Mouse (Mus musculus) fat pad, adult 2 months (tissue): ENCODE measurements around the gene Cop1.
A peak's percentile ranks its signal among the peaks of the same experiment; 100 is the strongest.

Source experiments
- DNase-seq: peaks from one replicate; pipeline ENCODE4 v3.0.0-alpha.2; 2011; ENCODE audit warnings: low read depth, low spot score; ENCODE audit errors: extremely low read depth

Gene Cop1

DNA sequence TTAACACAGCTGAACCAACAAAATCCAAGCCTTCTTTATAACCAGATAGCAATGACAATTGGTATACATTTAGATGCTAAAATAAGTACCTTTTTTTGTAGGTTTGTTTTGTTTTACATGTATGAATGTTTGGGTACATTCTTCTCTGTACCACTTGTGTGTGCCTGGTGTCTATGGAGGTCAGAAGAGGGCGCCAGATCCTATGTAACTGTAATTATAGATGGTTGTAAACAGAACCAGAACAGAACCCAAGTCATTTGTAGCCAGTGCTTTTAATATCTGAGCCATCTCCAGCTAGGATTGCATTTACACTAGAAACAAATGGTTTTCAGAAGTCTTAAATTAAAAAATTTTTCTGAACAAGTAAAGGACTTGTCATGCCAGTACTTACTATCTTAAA, 54.7 kb downstream of the Cop1 start:
- no peak for DNase-seq

DNA sequence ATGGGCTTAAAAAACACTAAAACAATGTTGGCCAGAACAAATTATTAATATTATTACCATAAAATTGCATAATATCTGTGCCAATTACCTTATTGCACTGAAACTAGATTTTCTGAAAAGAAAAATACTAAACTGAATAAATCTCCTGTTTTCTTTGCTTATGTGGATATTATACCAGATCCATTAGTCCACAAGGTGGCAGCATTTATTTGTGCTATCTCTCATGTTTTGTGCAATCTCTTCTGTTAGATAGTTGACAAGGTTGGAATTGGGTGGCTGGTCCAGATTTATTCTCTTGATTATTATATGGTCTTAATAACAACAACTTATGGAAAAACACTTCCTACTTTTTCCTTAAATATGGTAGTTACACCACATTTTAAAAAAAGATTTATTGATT, 58.1 kb downstream of the Cop1 start:
- no peak for DNase-seq

DNA sequence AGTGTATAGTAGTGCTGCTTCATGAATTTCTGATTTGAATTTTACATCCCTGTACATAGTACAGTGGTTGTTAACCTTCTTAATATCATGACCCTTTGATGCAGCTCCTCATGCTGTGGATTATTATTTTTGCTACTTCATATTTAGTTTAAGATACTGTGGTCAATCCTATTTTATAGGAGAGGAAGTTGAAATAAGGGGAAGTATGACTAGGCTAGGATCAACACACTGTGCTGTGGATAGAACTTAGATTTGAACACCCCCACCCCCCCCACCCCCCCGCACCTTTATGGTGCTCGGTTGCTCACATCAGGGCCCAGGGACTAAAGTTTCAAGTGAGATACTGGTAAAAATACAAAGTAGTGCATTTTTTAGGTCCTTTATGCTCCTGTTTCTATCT, 58.7 kb downstream of the Cop1 start:
- no peak for DNase-seq

DNA sequence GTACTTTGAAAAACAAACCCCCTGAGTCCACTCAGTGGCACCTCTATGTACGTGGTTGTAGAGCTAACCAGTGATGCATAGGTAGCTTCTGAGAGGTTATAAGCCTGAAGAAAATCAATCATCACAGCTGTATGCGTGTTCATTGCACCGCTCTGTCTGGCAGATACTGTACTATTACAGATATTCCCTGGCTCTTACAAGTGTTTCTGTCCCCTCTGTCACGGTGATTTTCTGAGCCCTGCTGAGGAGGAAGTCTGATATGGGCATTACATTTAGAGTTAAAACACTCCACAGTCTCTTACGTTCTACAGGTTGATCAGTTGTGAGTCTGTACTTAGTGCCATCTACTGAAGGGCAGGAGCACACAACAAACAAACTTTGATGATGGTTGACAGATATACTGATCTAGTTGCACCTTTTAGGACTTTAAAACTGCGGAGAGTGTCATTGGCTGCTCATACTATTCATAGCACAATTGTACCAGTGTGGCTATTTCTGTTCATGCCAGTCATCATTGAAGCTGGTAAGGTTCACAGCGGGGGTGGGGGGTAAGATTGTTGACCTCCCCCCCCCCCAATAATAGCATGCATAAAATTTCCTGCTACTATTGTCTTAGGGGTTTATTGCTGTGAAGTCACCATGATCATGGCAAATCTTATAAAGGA, 69.4 kb downstream of the Cop1 start:
- DNase-seq, result no peak

DNA sequence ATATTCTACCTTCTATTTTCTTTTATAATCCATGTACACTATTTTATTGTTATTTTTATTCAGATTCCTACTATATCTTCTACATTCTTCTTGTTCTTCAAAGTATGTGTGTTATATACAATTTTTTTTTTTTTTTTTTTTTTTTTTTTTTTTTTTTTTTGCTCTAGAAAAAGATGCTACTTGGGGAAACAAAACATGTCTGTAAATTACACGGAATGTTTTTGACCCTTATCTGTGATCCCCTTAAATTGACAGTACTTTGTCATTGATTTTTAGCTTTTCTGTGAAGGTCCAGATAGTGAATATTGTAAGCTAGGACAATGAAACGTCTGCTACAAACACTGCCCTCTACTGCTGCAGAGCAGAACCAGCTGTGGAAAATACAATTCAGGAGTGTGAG, 81.5 kb downstream of the Cop1 start:
- DNase-seq, result no peak

DNA sequence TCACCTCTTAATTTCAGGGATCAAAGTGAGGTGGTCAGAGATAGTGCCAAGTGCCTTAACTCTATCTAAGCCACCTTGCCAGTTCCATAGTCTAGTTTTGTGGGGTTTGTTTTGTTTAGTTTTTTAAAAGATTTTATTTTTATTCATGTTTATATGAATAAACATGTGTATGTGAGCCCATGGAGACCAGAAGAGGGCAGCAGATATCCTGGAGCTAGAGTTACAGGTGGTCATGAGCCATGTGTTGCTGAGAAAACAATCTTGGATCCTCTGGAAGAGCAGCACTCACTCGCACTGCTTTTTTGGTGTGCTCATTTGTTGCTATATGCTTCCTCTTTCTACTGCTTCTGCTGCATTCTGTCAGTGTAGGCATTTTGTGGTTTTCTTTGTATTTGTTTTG, 90.5 kb downstream of the Cop1 start:
- DNase-seq, result no peak

DNA sequence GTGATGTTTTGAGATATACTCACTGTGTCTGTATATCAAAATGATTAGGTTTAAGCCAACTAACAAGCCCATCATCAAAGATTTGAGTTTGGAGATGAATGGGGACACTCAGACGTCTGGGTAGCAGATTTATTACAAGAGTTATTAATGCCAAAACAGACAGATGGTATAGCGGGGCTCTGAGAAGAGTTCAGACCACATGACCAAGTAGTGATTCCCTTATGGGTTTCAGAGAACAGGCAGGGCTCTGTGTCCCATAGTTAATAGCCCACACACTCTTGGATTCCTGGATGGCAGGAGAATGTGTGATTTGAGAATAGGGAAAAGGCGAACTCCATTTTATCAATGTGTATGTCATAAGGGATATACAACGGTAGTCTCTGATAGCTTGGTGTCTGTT, 98.9 kb downstream of the Cop1 start:
- DNase-seq, result no peak

DNA sequence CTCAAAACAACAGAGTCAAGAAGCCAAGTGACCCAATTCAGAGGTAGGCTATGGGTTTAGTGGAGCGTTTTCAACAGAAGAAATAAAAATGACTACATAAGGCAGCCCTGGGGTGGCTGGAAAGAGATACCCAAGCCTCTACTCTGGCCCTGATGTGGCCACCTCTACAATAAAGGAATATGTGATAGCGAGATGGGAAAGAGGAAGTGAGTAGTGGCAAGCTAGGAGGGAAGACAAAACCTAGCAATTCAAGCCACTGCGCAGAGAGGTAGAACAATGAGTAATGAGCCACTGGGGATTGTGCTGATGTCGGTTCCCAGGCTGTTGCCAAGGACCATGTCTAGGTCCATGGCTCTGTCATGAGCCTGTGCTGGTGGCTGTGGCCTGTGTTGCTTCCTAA, 102.0 kb downstream of the Cop1 start:
- no peak for DNase-seq

DNA sequence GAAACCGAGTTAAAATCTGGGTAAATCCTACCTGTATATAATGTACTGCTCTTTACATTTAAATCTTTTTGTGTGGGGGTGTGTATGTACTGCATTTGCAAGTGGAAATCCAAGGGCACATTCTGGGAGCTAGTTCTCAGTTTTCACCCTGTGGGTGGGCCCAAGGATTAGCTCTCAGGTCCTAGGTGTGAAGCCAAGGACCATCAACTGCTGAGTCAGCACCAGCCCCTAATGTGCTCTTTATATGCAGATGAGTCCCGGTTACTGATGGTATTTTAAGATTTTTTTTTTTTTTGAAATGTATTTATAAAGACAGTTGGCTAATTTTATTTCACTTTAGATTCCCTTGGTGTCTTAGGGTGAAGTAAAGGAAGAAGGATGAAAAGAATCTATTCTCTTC, 110.2 kb downstream of the Cop1 start:
- no peak for DNase-seq

DNA sequence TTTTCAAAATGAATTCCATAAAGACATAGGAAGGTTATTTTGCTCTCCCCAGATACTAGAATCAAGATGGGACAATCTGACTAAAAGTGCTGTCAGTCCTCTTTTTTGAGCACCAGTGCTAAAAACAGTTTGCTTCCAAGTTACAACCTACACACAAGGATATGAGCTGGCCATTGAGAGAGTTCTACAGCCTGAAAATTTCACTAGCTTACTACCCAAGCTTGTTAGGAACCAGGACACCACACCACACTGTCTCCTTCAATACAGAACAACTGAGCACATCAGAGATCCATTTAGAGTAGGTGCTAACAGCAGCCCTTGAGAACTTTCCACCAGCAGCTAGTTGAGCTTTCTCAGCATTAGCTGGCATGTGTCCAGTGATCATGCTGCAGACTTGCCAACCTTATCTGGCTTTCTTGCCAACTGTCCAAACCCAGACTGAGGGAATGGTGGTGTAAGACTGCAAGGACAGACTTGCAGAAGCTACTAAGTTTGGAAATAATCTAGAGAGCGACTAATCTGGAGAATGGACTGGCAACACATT, 123.0 kb downstream of the Cop1 start:
- peak; percentile 8 for DNase-seq

DNA sequence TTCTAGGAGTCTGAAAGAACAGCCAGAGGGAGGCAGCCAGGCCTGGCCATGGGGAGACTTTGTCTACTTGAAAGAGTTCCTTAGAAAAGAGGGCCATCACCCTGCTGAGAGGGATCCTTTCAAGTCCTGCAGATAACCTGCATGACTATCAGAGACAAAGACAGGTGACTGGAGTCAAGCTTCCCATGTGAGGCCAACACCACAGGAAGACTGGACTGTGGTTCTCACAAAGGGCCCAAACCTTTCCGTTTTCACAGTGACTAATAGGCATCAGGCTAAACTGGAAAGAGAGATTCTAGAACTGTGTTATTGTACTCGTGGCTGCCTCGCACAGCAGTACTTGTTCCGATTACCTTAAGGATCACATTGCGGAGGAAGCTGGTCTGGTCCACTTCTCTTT, 126.6 kb downstream of the Cop1 start:
- DNase-seq, result no peak

DNA sequence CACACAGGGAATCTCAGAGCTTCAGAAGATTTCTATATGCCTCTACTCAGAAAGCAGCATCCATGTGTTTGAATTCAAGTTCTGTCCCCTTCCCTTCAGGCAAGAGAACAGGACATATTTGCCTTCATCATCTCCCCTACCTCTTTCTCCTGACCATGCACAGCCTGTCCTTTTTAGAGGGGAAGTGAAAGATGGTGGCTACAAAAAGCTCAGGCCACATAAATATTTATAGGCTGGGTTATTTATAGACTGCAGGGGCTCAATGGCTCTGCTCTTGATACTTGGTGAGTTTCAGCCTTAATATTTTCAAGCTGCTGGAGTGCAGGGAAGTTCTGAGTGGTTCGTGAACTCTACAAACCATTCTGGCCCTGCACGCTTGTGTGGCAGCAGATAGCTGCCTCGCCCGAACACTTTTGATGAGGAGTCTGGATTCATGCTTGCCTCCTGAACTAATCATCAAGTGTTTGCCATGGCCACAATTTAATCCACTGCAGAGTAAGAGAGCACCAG, 139.8 kb downstream of the Cop1 start:
- no peak for DNase-seq

DNA sequence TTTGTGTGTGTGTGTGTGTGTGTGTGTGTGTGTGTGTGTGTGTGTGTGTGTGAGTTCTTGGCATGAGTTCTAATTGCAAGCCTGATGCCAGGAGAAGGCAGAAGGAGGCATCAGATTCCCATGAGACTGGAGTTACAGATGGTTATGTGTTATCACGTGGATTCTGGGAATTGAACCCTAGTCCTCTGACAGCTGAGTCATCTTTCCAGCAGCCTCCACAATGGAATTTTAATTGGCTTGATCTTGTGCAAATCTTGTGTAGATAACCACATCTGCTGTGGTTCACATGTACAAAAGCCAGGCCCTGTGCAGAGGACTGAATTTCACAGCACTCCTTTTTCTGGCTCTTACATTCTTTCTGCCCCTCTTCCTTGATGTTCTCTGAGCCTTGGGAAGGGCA, 150.1 kb downstream of the Cop1 start:
- no peak for DNase-seq

DNA sequence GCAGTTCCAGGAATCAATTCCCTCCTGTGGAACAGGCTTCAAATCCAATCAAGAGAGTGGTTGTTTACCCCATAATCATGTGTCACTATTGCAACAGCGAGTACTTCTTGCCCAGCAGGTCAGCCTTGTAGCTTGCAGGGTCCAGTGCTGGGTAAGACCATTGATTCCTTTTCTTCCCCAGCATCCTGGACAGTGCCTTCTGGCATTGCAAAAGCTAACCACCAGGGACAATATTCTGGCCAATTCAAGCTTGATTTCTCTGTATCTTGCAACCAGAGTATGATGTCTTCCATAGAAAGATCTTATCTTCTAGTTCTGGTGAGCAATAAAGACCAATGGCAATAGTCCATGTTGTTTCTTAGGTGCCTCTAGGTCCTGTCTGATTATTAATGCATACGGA, 150.8 kb downstream of the Cop1 start:
- no peak for DNase-seq

DNA sequence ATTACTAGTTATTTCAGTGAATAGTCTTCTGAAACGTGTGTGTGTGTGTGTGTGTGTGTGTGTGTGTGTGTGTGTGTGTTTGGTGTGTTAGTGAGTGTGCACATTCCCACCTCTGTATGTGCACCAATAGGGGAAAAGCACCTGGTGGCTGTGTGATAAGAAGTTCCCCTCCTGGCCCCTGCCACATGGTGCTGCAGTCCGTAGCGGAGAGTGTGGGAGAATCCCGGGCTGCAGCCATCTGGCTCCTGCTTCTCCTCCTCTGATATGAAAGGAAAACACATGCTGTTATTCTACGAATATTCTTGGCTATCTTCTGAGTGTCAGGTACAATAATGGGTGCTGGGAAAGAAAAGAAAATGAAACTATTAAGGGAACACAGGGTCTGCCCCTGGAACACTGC, 154.3 kb downstream of the Cop1 start:
- no peak for DNase-seq

DNA sequence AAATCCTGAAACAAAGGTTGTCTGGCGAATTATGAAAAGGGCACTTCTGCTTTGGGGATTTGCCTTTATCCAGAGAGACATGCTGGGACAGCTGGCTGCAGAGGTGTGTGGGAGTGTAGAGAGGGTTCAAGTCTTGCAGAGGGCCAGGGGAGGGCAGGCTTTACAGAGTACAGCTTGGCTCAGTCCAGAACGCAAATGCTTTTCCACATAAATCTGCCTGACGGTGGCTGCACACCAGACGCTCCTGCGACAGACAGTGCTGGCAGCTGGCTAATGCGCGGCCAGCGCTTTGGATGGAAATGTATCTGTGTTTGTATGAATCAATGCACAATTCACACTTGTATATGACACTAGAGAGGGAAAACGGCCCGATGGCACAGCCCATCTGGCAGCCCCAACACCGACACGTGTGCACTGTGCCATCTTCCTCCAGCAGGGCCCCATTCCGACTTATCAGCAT, 156.5 kb downstream of the Cop1 start:
- DNase-seq, result peak; percentile 54

DNA sequence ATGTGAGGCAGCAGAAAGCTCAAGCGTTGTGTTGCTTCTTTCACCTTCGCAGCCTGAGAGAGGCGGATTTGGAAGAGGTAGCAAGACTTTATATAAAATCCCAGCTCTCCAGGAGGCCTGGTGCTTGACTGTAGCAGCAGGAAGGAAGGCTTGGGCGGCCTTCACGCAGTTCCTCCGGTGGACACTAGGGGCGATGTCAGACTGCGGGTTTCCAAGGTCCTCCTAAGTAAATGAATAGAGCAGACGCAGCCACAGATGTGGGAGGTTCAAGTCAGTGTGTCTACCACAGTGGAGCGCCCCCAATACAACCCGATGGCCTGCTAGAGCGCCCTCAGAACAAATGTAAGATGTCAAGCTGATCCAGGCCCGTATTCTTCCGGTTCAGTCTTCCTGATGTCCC, 157.9 kb downstream of the Cop1 start:
- DNase-seq, result no peak

DNA sequence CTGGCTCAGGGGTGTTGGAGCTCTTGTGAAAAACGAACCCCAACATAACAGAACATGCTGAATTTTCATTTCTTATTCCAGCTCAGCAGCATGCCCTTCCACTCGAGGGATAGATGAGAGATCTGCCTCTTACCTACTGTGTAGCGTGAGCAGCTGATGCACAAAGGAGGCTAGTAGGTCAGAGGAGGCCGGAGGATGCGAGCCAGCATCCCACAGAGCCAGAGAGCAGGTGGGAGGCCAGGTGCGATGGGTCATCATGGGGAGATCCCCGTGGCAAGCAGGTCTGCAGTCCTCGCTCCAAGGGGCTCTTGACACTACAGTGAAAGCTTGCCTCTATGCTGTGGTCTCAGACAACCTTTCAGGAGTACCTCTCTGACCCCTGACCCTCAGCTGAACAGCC, 160.5 kb downstream of the Cop1 start:
- no peak for DNase-seq

DNA sequence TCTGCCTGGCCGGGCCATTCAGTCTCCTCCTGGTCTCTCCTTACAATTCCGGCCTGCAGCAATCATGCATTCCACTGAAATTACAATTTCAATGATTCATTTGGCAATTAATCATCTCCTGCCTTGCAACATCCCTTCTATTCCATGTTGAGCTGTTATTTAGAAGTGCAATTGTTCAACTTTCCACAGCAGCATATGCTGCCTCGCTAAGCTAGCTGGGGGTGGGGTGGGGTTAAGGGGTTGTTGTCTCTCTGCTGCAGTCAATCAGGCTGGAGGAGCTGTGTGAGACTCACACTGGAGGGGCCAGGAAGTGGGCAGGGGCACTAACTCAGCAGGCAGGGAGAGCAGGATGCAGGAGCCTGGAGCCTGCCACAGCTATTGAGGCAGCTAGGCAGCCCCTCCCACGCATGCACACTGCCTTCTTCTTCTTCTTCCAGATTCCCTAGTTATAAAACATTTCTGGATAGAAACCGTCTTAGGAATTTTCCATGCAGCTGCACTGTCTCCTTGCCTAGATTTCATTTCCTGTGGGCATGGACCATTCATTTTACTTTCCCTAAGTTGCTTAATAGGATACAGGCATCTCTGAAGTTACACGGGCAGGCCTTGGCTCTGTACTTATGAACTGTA, 161.1 kb downstream of the Cop1 start:
- DNase-seq, result peak; percentile 31

DNA sequence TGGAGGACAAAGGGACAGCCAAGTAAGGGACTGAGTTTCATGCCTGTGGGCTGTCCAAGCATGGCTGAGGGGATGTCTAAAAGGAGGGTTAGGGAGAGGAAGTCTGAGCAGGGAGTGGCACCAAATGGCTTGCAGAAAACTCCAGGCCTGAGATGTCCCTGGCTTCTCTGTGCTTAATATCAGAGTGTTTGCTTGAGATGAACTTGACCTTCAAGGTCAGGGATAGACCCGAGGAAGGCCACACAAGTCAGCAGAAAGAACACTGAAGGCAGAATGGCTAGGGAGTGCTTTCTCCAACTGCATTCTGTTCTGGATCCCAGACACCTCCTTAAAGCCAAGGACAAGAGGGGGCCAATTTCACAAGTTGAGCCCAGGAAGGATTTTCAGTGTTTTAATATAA, 161.8 kb downstream of the Cop1 start:
- no peak for DNase-seq

DNA sequence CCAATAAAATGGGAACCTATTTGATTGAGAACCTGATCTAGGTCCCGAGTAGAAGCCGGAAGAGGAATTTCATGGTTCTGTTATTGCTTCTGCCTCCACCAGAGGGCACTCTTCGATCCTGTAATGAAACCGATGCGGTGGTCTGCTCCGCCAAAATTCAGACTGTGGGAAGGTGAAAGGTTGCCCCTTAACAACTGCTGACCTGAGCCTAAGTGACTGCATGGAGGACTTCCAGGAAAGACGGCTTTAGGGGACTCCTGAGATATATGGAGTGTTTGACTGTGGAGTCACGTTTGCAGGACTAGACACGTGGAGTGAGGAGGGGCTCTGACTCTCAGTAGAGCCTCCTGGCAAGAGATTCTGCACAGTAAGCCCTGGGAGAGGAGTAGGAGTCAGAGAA, 164.4 kb downstream of the Cop1 start:
- no peak for DNase-seq
